Mouse (Mus musculus) Muller cell, postnatal 12 days (primary cell): Measurements from ENCODE around the gene Aloxe3.

Source experiments
- DNase-seq: peaks from one replicate; pipeline ENCODE4 v3.0.0-alpha.2; 2015; ENCODE audit errors: inconsistent ontology term

Gene Aloxe3

GRCm38 (mm10) chr11:69107676-69108075 is 18.0 kb upstream of the Aloxe3 start:
- no peak for DNase-seq

- no peak for DNase-seq
These were observed 17.5 kb upstream of the Aloxe3 start for GRCm38 (mm10) chr11:69108223-69108622.

GRCm38 (mm10) chr11:69109032-69109900 is 16.4 kb upstream of the Aloxe3 start:
- no peak for DNase-seq

- peak; percentile 85 for DNase-seq
These were observed 15.2 kb upstream of the Aloxe3 start for GRCm38 (mm10) chr11:69110319-69111046.

GRCm38 (mm10) chr11:69111051-69111810 is 14.5 kb upstream of the Aloxe3 start:
- no peak for DNase-seq

- DNase-seq = no peak
These were observed 13.8 kb upstream of the Aloxe3 start for GRCm38 (mm10) chr11:69111865-69112264.

GRCm38 (mm10) chr11:69114018-69114417 is 11.7 kb upstream of the Aloxe3 start:
- DNase-seq = peak; percentile 46

GRCm38 (mm10) chr11:69114621-69115020 is 11.1 kb upstream of the Aloxe3 start:
- DNase-seq = no peak

- DNase-seq = no peak
These were observed 8.9 kb upstream of the Aloxe3 start for GRCm38 (mm10) chr11:69116843-69117242.

GRCm38 (mm10) chr11:69117737-69118695 is 7.7 kb upstream of the Aloxe3 start:
- peak; percentile 72 for DNase-seq

GRCm38 (mm10) chr11:69118765-69119164 is 6.9 kb upstream of the Aloxe3 start:
- peak; percentile 87 for DNase-seq

GRCm38 (mm10) chr11:69119446-69120155 is 6.1 kb upstream of the Aloxe3 start:
- no peak for DNase-seq

GRCm38 (mm10) chr11:69120221-69121000 is 5.3 kb upstream of the Aloxe3 start, which contains the start of gene Hes7:
Gene Hes7, plus strand, starts transcription at chr11:69120404.
- no peak for DNase-seq

GRCm38 (mm10) chr11:69121001-69121740 is 4.5 kb upstream of the Aloxe3 start:
- DNase-seq = peak; percentile 55

- DNase-seq = peak; percentile 75
These were observed 3.9 kb upstream of the Aloxe3 start for GRCm38 (mm10) chr11:69121741-69122335.

- peak; percentile 97 for DNase-seq
These were observed 3.3 kb upstream of the Aloxe3 start, which contains the start of gene 9130213A22Rik for GRCm38 (mm10) chr11:69122336-69122951. Gene 9130213A22Rik, minus strand, starts transcription at chr11:69122589.

GRCm38 (mm10) chr11:69123056-69123692 is 2.5 kb upstream of the Aloxe3 start:
- peak; percentile 99 for DNase-seq
